Mouse (Mus musculus): Measurements from ENCODE around the gene Gm47791. TPM values are rescaled to one million over a fixed set of nuclear protein-coding genes. Genes with fewer than 3 reads are reported as not detected.

The Gm47791 gene
- polyA plus RNA-seq (2014; fragmentation: Illumina TruSeq; extraction: RNeasy Lipid Tissue Mini Kit (QIAGEN cat#74804); ENCODE audit: low read depth, low replicate concordance) = not detected

GRCm38 (mm10) chr1:82771022-82771586 lies at the start of gene Gm47791:
Gm47791 (minus strand) TSS chr1:82771243.

GRCm38 (mm10) chr1:82768269-82768668 lies 2.8 kb downstream of the Gm47791 start, which contains the start of gene Tm4sf20:
Tm4sf20 (minus strand) TSS chr1:82768461.

GRCm38 (mm10) chr1:82724339-82725025 lies 46.6 kb downstream of the Gm47791 start, which contains the start of gene Mff:
Mff (plus strand) TSS chr1:82724890.

Other genes starting within 250 kb of the Gm47791 start
- gene Col4a4, start 184.4 kb downstream of the Gm47791 start, polyA plus RNA-seq (2014; fragmentation: Illumina TruSeq; extraction: RNeasy Lipid Tissue Mini Kit (QIAGEN cat#74804); ENCODE audit: low read depth, low replicate concordance) = 0.35 TPM
- gene Col4a3, start 184.3 kb downstream of the Gm47791 start, polyA plus RNA-seq (2014; fragmentation: Illumina TruSeq; extraction: RNeasy Lipid Tissue Mini Kit (QIAGEN cat#74804); ENCODE audit: low read depth, low replicate concordance) = 0.38 TPM
- 280 TPM for gene Mff, start 46.4 kb downstream of the Gm47791 start, polyA plus RNA-seq (2014; fragmentation: Illumina TruSeq; extraction: RNeasy Lipid Tissue Mini Kit (QIAGEN cat#74804); ENCODE audit: low read depth, low replicate concordance)
- gene Tm4sf20, start 2.8 kb downstream of the Gm47791 start, polyA plus RNA-seq (2014; fragmentation: Illumina TruSeq; extraction: RNeasy Lipid Tissue Mini Kit (QIAGEN cat#74804); ENCODE audit: low read depth, low replicate concordance) = 970 TPM
- 69.1 TPM for gene Agfg1, start 68.2 kb upstream of the Gm47791 start, polyA plus RNA-seq (2014; fragmentation: Illumina TruSeq; extraction: RNeasy Lipid Tissue Mini Kit (QIAGEN cat#74804); ENCODE audit: low read depth, low replicate concordance)
- gene A030005L19Rik, start 142.1 kb upstream of the Gm47791 start, polyA plus RNA-seq (2014; fragmentation: Illumina TruSeq; extraction: RNeasy Lipid Tissue Mini Kit (QIAGEN cat#74804); ENCODE audit: low read depth, low replicate concordance) = 1.9 TPM
- gene A030014E15Rik, start 153.7 kb upstream of the Gm47791 start, polyA plus RNA-seq (2014; fragmentation: Illumina TruSeq; extraction: RNeasy Lipid Tissue Mini Kit (QIAGEN cat#74804); ENCODE audit: low read depth, low replicate concordance) = not detected
- not detected for gene Gm6217, start 160.2 kb upstream of the Gm47791 start, polyA plus RNA-seq (2014; fragmentation: Illumina TruSeq; extraction: RNeasy Lipid Tissue Mini Kit (QIAGEN cat#74804); ENCODE audit: low read depth, low replicate concordance)
- not detected for gene A030003K21Rik, start 172.1 kb upstream of the Gm47791 start, polyA plus RNA-seq (2014; fragmentation: Illumina TruSeq; extraction: RNeasy Lipid Tissue Mini Kit (QIAGEN cat#74804); ENCODE audit: low read depth, low replicate concordance)
- not detected for gene Gm7544, start 184.8 kb upstream of the Gm47791 start, polyA plus RNA-seq (2014; fragmentation: Illumina TruSeq; extraction: RNeasy Lipid Tissue Mini Kit (QIAGEN cat#74804); ENCODE audit: low read depth, low replicate concordance)
- gene Gm47955, start 189.0 kb upstream of the Gm47791 start, polyA plus RNA-seq (2014; fragmentation: Illumina TruSeq; extraction: RNeasy Lipid Tissue Mini Kit (QIAGEN cat#74804); ENCODE audit: low read depth, low replicate concordance) = not detected
- gene Gm47959, start 229.3 kb upstream of the Gm47791 start, polyA plus RNA-seq (2014; fragmentation: Illumina TruSeq; extraction: RNeasy Lipid Tissue Mini Kit (QIAGEN cat#74804); ENCODE audit: low read depth, low replicate concordance) = not detected

Measured in sigmoid colon, adult 10 weeks (tissue).